Mouse (Mus musculus) hematopoietic stem cell, adult 5-6 weeks (primary cell): Measurements from ENCODE around the gene Tle2. TPM values are rescaled to one million over a fixed set of nuclear protein-coding genes. Genes with fewer than 3 reads are reported as not detected.

Source experiments
- ATAC-seq, 2 experiments: fragments of 125-278 bp in 1 of 2; replicated peaks in 1 of 2; 2 replicates each; pipeline ENCODE4 v1.8.0; 2016 to 2017; ENCODE audit warnings: inconsistent platforms in 2 of 2, mild to moderate bottlenecking in 2 of 2, moderate number of reproducible peaks in 2 of 2, low read depth in 1 of 2, moderate TSS enrichment in 1 of 2; ENCODE audit not compliant: low FRiP score in 2 of 2, poor library complexity in 2 of 2, severe bottlenecking in 2 of 2, insufficient read depth in 1 of 2, low TSS enrichment in 1 of 2
- total RNA-seq: library from RNA; stranded (forward); fragments of 172-1452, 232-1000 nt; gene quantifications from 2 replicates; pipeline ENCODE4 v1.2.3, GENCODE M21; 2017

The Tle2 gene
- total RNA-seq, 1 experiment from 2014 or later = 11.2 TPM

- ATAC-seq = peak in 1 of 2 experiments; percentile 5; a peak in 1 of 4 replicates
Observed at GRCm38 (mm10) chr10:81619976-81620375, 45.6 kb downstream of the Tle2 start.

GRCm38 (mm10) chr10:81620786-81621185, 46.4 kb downstream of the Tle2 start:
- no peak for ATAC-seq

DNA sequence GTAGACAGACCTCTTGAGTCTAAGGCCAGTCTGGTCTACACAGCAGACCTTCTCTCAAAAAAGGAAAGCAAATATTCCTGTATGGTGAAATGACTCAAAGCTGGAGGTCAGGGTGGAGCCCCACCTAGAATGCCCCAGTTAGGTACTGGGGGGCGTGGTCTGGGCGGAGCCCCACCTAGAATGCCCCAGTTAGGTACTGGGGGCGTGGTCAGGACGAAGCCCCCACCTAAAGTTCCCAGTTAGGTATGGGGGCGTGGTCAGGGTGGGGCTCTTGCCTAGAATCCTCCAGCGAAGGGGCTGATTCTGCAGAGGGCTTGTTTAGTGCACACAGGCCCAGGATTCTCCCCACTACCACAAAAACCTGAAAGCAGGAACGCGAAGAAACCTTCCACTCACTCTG, 49.1 kb downstream of the Tle2 start:
- ATAC-seq = no peak

GRCm38 (mm10) chr10:81626101-81626993, 52.0 kb downstream of the Tle2 start:
- ATAC-seq = no peak

- ATAC-seq = peak; percentile 88 to 91
Observed at GRCm38 (mm10) chr10:81626994-81627835, 52.9 kb downstream of the Tle2 start, which contains the start of gene Sirt6. Gene Sirt6 (minus strand): TSS chr10:81627797.

DNA sequence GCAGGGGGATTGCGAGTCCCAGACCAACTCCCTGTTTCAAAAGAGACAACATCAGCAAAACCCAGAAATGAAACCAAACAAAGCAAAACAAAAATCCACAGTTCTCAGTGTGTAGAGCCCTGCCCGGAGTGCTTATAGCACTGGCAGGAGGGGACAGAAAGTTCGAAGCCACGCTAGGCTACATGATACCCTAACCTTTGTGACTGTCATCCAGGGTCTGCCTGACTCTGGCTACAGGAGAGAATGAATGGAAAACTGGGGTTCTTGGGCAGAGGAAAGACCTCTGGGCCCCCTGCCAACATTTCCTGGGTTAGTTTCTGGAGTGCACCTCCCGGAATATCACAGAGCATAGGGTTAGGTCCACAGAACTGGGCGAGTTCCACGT, 53.5 kb downstream of the Tle2 start:
- ATAC-seq = peak; percentile 14 to 50; a peak in 3 of 4 replicates

DNA sequence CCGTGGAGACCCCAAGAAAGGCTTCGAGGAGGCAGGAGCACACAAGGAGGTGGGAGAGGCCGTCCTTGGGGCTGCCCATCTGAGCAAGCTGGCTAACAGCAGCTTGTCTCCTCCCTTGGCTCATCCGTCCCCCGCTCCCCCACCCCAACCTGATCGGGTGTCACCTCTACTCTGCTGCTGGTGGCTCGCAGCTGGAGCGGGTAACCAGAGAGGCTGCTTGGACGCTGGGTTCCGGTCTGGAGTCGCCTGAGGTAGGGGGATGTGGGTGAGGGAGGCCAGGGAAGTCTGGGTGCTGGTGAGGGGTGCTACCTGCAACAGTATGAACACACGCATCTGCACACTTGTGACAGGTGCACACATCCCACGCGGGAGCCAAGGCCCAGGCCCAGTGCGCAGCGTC, 54.0 kb downstream of the Tle2 start, which contains the start of gene Ankrd24:
Gene Ankrd24, plus strand, starts transcription at position 151 of the 400 bp plus-strand sequence.
- no peak for ATAC-seq

DNA sequence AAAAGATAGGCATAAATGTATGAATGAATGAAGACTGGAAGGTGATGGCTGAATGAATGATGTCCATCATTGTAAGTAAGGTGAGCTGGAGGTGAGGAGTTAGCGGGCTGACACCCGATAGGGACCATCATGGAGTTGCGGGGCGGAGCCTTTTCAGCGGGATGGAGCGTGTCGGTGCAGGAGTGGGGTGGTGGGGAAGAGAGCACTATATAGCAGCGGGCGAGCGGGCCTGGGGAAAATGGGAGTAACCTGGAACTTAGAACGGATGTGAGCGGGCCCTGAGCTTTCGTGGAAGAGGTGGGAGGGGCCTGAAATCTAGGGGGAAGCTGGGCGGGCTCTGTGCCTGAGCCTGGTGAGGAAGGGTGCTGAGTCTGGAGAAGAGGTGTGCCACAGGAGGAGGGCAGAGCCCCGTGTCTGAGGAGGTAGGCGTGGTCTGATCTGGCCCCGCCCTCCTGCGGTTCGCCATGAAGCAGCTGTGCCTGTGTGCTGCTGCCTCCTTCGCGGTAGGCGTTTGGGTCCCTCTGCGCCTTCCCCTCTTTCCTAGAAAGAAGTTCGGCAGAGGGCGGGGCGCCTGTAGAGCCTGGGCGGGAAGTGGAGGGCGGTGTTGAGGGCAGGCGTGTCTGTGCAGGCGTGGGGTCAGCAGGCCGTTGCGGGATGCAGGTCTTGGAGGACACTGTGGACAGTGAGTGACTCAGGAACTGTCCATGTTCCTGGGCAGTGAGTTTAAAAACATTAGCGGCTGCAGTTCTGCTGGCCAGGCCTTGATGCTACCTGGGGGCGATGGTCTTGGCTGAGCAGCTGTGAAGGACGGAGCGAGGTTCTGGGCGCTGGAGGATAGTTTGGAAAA, 59.1 kb downstream of the Tle2 start:
- ATAC-seq = peak; percentile 98 to 99

DNA sequence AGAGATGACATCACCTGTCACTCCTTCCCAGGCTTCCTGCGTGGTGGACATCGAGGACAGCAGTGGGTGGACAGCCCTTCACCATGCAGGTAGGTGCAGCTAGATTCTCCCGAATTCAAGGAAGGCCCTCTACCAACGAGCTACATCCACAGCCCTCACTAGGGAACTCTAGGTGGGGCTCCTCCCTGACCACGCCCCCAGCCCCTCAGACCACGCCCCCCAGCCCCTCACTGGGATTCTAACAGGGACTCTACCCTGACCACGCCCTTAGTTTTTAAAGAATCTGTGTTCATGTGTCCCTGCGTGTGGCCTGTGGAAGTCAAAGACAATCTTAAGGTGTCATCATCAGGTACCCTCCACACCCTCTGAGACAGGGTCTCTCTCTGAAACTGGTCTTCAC, 62.0 kb downstream of the Tle2 start:
- no peak for ATAC-seq

- ATAC-seq = no peak
Observed at GRCm38 (mm10) chr10:81638101-81638500, 63.7 kb downstream of the Tle2 start.

Other genes with a start within 250 kb of the Tle2 start
- gene Tbxa2r, start 245.8 kb upstream of the Tle2 start, total RNA-seq = 3.0 and 4.6 TPM in 2 replicates
- 0.10 and 0.56 TPM in 2 replicates for gene Gipc3, start 231.3 kb upstream of the Tle2 start, total RNA-seq
- 25.6 and 37.4 TPM in 2 replicates for gene Hmg20b, start 224.1 kb upstream of the Tle2 start, total RNA-seq
- 10.4 and 16.9 TPM in 2 replicates for gene Mfsd12, start 217.1 kb upstream of the Tle2 start, total RNA-seq
- 1.1 and 3.3 TPM in 2 replicates for gene 4930404N11Rik, start 208.7 kb upstream of the Tle2 start, total RNA-seq
- 11.6 and 17.2 TPM in 2 replicates for gene Fzr1, start 196.0 kb upstream of the Tle2 start, total RNA-seq
- gene Dohh, start 190.1 kb upstream of the Tle2 start, total RNA-seq = 13.2 and 15.3 TPM in 2 replicates
- 6.9 TPM in 1 of 2 replicates, not detected in the other for gene Gm48551, start 190.1 kb upstream of the Tle2 start, total RNA-seq
- not detected in 2 replicates for gene Gm48552, start 185.6 kb upstream of the Tle2 start, total RNA-seq
- gene Smim24, start 181.5 kb upstream of the Tle2 start, total RNA-seq = 17.4 and 20.4 TPM in 2 replicates
- gene Nfic, start 118.9 kb upstream of the Tle2 start, total RNA-seq = 10.8 and 12.1 TPM in 2 replicates
- gene Celf5, start 91.9 kb upstream of the Tle2 start, total RNA-seq = 0.60 TPM in 1 of 2 replicates, not detected in the other
- 39.1 and 41.4 TPM in 2 replicates for gene Ncln, start 78.2 kb upstream of the Tle2 start, total RNA-seq
- 14.0 and 21.4 TPM in 2 replicates for gene S1pr4, start 74.4 kb upstream of the Tle2 start, total RNA-seq
- 25.3 and 40.2 TPM in 2 replicates for gene Gna15, start 50.3 kb upstream of the Tle2 start, total RNA-seq
- gene Gna11, start 29.4 kb upstream of the Tle2 start, total RNA-seq = 5.6 and 5.8 TPM in 2 replicates
- 204 and 238 TPM in 2 replicates for gene Aes, start 15.1 kb upstream of the Tle2 start, total RNA-seq
- gene Tle6, start 26.5 kb downstream of the Tle2 start, total RNA-seq = 22.9 and 47.4 TPM in 2 replicates
- 2.9 and 3.5 TPM in 2 replicates for gene BC025920, start 31.7 kb downstream of the Tle2 start, total RNA-seq
- gene Sirt6, start 53.2 kb downstream of the Tle2 start, total RNA-seq = 2.8 and 3.1 TPM in 2 replicates
- gene Ankrd24, start 54.0 kb downstream of the Tle2 start, total RNA-seq = 3.5 and 8.1 TPM in 2 replicates
- 5.6 and 9.9 TPM in 2 replicates for gene Gm10778, start 74.5 kb downstream of the Tle2 start, total RNA-seq
- 15.7 and 22.4 TPM in 2 replicates for gene Zfp433, start 130.3 kb downstream of the Tle2 start, total RNA-seq
- gene Gm3055, start 196.6 kb downstream of the Tle2 start, total RNA-seq = 0.30 and 5.7 TPM in 2 replicates
- gene Gm4767, start 237.6 kb downstream of the Tle2 start, total RNA-seq = 2.4 TPM in 1 of 2 replicates, not detected in the other